In genomic region chr16:32813362-32813761, GRCm38 (mm10) we compare ENCODE assay signal across 9 mouse cellular contexts. TPM values are rescaled to one million over a fixed set of nuclear protein-coding genes. Genes with fewer than 3 reads are reported as not detected.
DNase-seq lines count a peak whose midpoint lies in the region; ATAC-seq and TF ChIP-seq lines count a peak whose summit lies in the region.
"Had no signal": no experiment of that assay in that cellular context is flagged by ENCODE, and none has a peak within 500 bp of the region (broad histone marks: within the 10 kb centered on the region; RNA-seq: fewer than 3 reads in every experiment).

No protein-coding gene starts in this region.

- no peaks in the 10 kb centered on the region for H3K79me2 ChIP-seq in heart, adult 2 months (replicated peaks; ENCODE audit: control insufficient read depth, insufficient read depth, low read length)

- no peak for TF ChIP-seq CTCF in heart, adult 2 months (IDR thresholded peaks at IDR 0.05)

- TF ChIP-seq EP300 in heart, adult 2 months (IDR thresholded peaks at IDR 0.05; ENCODE audit: insufficient read depth, low read depth, low read length): no peak

- no peaks in the 10 kb centered on the region for H3K27me3 ChIP-seq in heart, adult 2 months (ENCODE audit: control insufficient read depth, insufficient read depth, low read length)
- H3K27me3 ChIP-seq in midbrain, embryonic 16.5 days (ENCODE audit: control insufficient read depth, insufficient read depth, low read depth, low read length): no peaks in the 10 kb centered on the region
- H3K27me3 ChIP-seq in midbrain, embryonic 14.5 days (ENCODE audit: control insufficient read depth, insufficient read depth, low read length): no peaks in the 10 kb centered on the region
- no peaks in the 10 kb centered on the region for H3K27me3 ChIP-seq in heart, embryonic 15.5 days
- H3K27me3 ChIP-seq in neural tube, embryonic 13.5 days: peaks cover 5% of the 10 kb centered on the region; the same call in 1 of the 2 replicates

- no peaks in the 10 kb centered on the region for H3K9me3 ChIP-seq in midbrain, embryonic 16.5 days (replicated peaks; ENCODE audit: control insufficient read depth, low read length, poor library complexity, severe bottlenecking)
- H3K9me3 ChIP-seq in midbrain, embryonic 14.5 days (ENCODE audit: control insufficient read depth, low read length): no peaks in the 10 kb centered on the region
- no peaks in the 10 kb centered on the region for H3K9me3 ChIP-seq in heart, embryonic 15.5 days (replicated peaks)
- no peaks in the 10 kb centered on the region for H3K9me3 ChIP-seq in neural tube, embryonic 13.5 days

- no peak for TF ChIP-seq POLR2A in heart, adult 2 months (IDR thresholded peaks at IDR 0.05; ENCODE audit: insufficient read depth, low read depth, low read length)

- H3K4me1 ChIP-seq in heart, adult 2 months (ENCODE audit: control insufficient read depth, insufficient read depth, low read length): peaks cover 5% of the 10 kb centered on the region
- peaks cover 6% of the 10 kb centered on the region for H3K4me1 ChIP-seq in midbrain, embryonic 16.5 days (ENCODE audit: control insufficient read depth, insufficient read depth, low read length)
- H3K4me1 ChIP-seq in midbrain, embryonic 14.5 days (ENCODE audit: control insufficient read depth, insufficient read depth, low read length): 0 out of 2 replicates have a peak, but pooled peaks cover 3% of the 10 kb centered on the region
- H3K4me1 ChIP-seq in heart, embryonic 15.5 days (replicated peaks): peaks cover 20% of the 10 kb centered on the region
- H3K4me1 ChIP-seq in neural tube, embryonic 13.5 days (replicated peaks): peaks cover 17% of the 10 kb centered on the region

- H3K4me3 ChIP-seq in heart, adult 2 months: no peak overlapping the region
- H3K4me3 ChIP-seq in midbrain, embryonic 16.5 days (ENCODE audit: low read depth, low read length): no peak overlapping the region
- H3K4me3 ChIP-seq in midbrain, embryonic 14.5 days (replicated peaks; ENCODE audit: low read depth, low read length): no peak overlapping the region
- H3K4me3 ChIP-seq in heart, embryonic 15.5 days: no peak overlapping the region
- H3K4me3 ChIP-seq in neural tube, embryonic 13.5 days: no peak overlapping the region

- peak overlapping the region; percentile 63 for H3K27ac ChIP-seq in heart, adult 2 months
- no peak overlapping the region for H3K27ac ChIP-seq in midbrain, embryonic 16.5 days (ENCODE audit: low read length)
- no peak overlapping the region for H3K27ac ChIP-seq in midbrain, embryonic 14.5 days (replicated peaks; ENCODE audit: low read depth, low read length)
- H3K27ac ChIP-seq in heart, embryonic 15.5 days: no peak overlapping the region
- no peak overlapping the region for H3K27ac ChIP-seq in neural tube, embryonic 13.5 days (replicated peaks)

- H3K4me2 ChIP-seq in midbrain, embryonic 16.5 days (ENCODE audit: low read length): peak overlapping the region; percentile 26; the same call in 1 of the 2 replicates
- H3K4me2 ChIP-seq in midbrain, embryonic 14.5 days (ENCODE audit: low read length): no peak overlapping the region
- H3K4me2 ChIP-seq in heart, embryonic 15.5 days: peak overlapping the region; percentile 43
- peak overlapping the region; percentile 25 for H3K4me2 ChIP-seq in neural tube, embryonic 13.5 days

- peak in 1 of 2 experiments; percentile 48 for DNase-seq in heart, adult 2 months
- no peak for DNase-seq in heart, postnatal 10 days
- DNase-seq in midbrain, embryonic 14.5 days: no peak
- no peak for DNase-seq in cerebellum, adult 18-20 months
- DNase-seq in adrenal gland, adult 8-10 months: no peak

- 34% methylated on average over 9 of the region's 9 CpGs for WGBS in heart, adult 2 months
- WGBS in midbrain, embryonic 16.5 days: 51% methylated on average over 9 of the region's 9 CpGs
- 58% methylated on average over 9 of the region's 9 CpGs for WGBS in midbrain, embryonic 14.5 days
- 53% methylated on average over 9 of the region's 9 CpGs for WGBS in heart, embryonic 15.5 days
- WGBS in neural tube, embryonic 13.5 days: 47% methylated on average over 9 of the region's 9 CpGs

- H3K36me3 ChIP-seq in heart, adult 2 months (ENCODE audit: control insufficient read depth, insufficient read depth, low read length): no peaks in the 10 kb centered on the region
- no peaks in the 10 kb centered on the region for H3K36me3 ChIP-seq in midbrain, embryonic 16.5 days (ENCODE audit: control insufficient read depth, insufficient read depth, low read length)
- H3K36me3 ChIP-seq in midbrain, embryonic 14.5 days (ENCODE audit: control insufficient read depth, insufficient read depth, low read length): no peaks in the 10 kb centered on the region
- no peaks in the 10 kb centered on the region for H3K36me3 ChIP-seq in heart, embryonic 15.5 days
- no peaks in the 10 kb centered on the region for H3K36me3 ChIP-seq in neural tube, embryonic 13.5 days

- ATAC-seq in midbrain, embryonic 16.5 days: no peak
- no peak for ATAC-seq in midbrain, embryonic 14.5 days (ENCODE audit: low FRiP score, low TSS enrichment)
- ATAC-seq in heart, embryonic 15.5 days (replicated peaks; ENCODE audit: insufficient number of reproducible peaks, insufficient read depth, low FRiP score, low read depth): no peak
- no peak for ATAC-seq in neural tube, embryonic 13.5 days (ENCODE audit: low read depth)

- no peak overlapping the region for H3K9ac ChIP-seq in heart, adult 2 months (ENCODE audit: low read depth, low read length)
- no peak overlapping the region for H3K9ac ChIP-seq in midbrain, embryonic 16.5 days (ENCODE audit: low read depth, low read length)
- H3K9ac ChIP-seq in midbrain, embryonic 14.5 days (replicated peaks; ENCODE audit: low read length): no peak overlapping the region
- H3K9ac ChIP-seq in heart, embryonic 15.5 days: no peak overlapping the region
- no peak overlapping the region for H3K9ac ChIP-seq in neural tube, embryonic 13.5 days

- intact Hi-C loops in heart, adult 2 months (cut with DNase I): loop anchor here (5.0 kb wide), 4 partner anchors 39 to 344 kb away; no protein-coding TSS in a partner anchor
- intact Hi-C loops in heart, postnatal 10 days (cut with DNase I): loop anchor here (1.0 to 5.0 kb wide), 2 partner anchors 116 to 211 kb away; no protein-coding TSS in a partner anchor

RNA-seq across cellular contexts. Expression of gene Smbd1, which starts 3.1 kb away (rescaled TPM):
- not detected for total RNA-seq in heart, adult 2 months (2021)
- not detected in 2 replicates for polyA plus RNA-seq in heart, adult 2 months (2012; rRNA removed)
- not detected for total RNA-seq in heart, postnatal 10 days (2021)
- not detected in 2 replicates for polyA plus RNA-seq in midbrain, embryonic 16.5 days (2015; fragmentation: Nextera tagmentation; extraction: Ambion mirVana)
- not detected in 2 replicates for polyA plus RNA-seq in midbrain, embryonic 14.5 days (2014; fragmentation: Nextera tagmentation; extraction: Ambion mirVana)
- not detected in 2 replicates for polyA plus RNA-seq in heart, embryonic 15.5 days (2015; fragmentation: Nextera tagmentation; extraction: Ambion mirVana)
- not detected in 2 replicates for polyA plus RNA-seq in neural tube, embryonic 13.5 days (2015; fragmentation: Nextera tagmentation; extraction: Ambion mirVana)
- total RNA-seq in adrenal gland, adult 8-10 months (2022): not detected
- total RNA-seq: hematopoietic stem cell, adult 5-6 weeks had no signal

RNA-seq across cellular contexts. Expression of gene Muc20, which starts 16.1 kb away (rescaled TPM):
- total RNA-seq in heart, adult 2 months (2021): under 1 TPM; 0.30 to 0.47 TPM
- 0.94 TPM in 1 of 2 replicates, not detected in the other for polyA plus RNA-seq in heart, adult 2 months (2012; rRNA removed)
- total RNA-seq in heart, postnatal 10 days (2021): under 1 TPM in 1 of 2 experiments, not detected in 1; 0.12 TPM
- not detected in 2 replicates for polyA plus RNA-seq in midbrain, embryonic 16.5 days (2015; fragmentation: Nextera tagmentation; extraction: Ambion mirVana)
- polyA plus RNA-seq in midbrain, embryonic 14.5 days (2014; fragmentation: Nextera tagmentation; extraction: Ambion mirVana): not detected in 2 replicates
- 0.11 TPM in 1 of 2 replicates, not detected in the other for polyA plus RNA-seq in heart, embryonic 15.5 days (2015; fragmentation: Nextera tagmentation; extraction: Ambion mirVana)
- polyA plus RNA-seq in neural tube, embryonic 13.5 days (2015; fragmentation: Nextera tagmentation; extraction: Ambion mirVana): not detected in 2 replicates
- total RNA-seq in adrenal gland, adult 8-10 months (2022): under 1 TPM in 1 of 4 experiments, not detected in 3; 0.19 TPM
- total RNA-seq: hematopoietic stem cell, adult 5-6 weeks had no signal
